Mouse (Mus musculus): Measurements from ENCODE around the gene Pald1. TPM values are rescaled to one million over a fixed set of nuclear protein-coding genes. Genes with fewer than 3 reads are reported as not detected.

The Pald1 gene
- polyA plus RNA-seq, 1 experiment from 2014 or later = 10.0 TPM

- ATAC-seq = no peak
- no peak overlapping the region for H3K4me2 ChIP-seq (ENCODE audit: low read length)
- no peak overlapping the region for H3K4me3 ChIP-seq (ENCODE audit: low read depth, low read length)
- H3K27ac ChIP-seq (ENCODE audit: low read depth, low read length) = no peak overlapping the region
- WGBS = 93% methylated on average over 5 of the region's 5 CpGs
- no peaks in the 10 kb centered on the region for H3K27me3 ChIP-seq (replicated peaks; ENCODE audit: control insufficient read depth, insufficient read depth, low read length)
- H3K36me3 ChIP-seq (ENCODE audit: control insufficient read depth, insufficient read depth, low read length) = no peaks in the 10 kb centered on the region
- no peak overlapping the region for H3K9ac ChIP-seq (ENCODE audit: low read length)
- H3K9me3 ChIP-seq (replicated peaks; ENCODE audit: control insufficient read depth, low read length) = no peaks in the 10 kb centered on the region
- no peak for DNase-seq (ENCODE audit: low spot score)
- H3K4me1 ChIP-seq (ENCODE audit: control insufficient read depth, insufficient read depth, low read length) = peaks cover 4% of the 10 kb centered on the region; the same call in 1 of the 2 replicates
Measured at GRCm38 (mm10) chr10:61341045-61341444, 42.3 kb downstream of the Pald1 start.

DNA sequence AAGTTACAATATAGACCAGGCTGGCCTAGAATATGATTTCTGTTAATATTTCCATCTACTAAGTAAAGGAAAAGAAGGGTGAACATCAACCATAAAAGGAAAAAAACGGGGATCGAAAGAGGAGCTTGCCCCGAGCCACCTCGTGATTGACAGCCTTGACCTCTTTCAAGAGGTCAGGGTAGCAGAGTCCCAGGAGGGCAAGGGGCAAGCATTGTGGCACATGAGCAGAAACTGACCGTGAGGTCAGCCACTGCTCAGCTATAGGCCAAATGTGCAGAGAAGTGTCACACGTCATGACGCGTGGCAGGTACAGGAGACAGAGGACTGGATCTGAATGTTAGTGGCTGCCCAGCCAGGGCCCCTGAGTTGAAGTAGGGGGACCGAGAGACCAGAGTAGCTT is 43.1 kb downstream of the Pald1 start:
- Histone ChIP-seq H3K36me3 (ENCODE audit: control insufficient read depth, insufficient read depth, low read length) (no peaks in the 10 kb centered on the region), H3K9ac (ENCODE audit: low read length) (no peak overlapping the region), H3K4me2 (ENCODE audit: low read length) (no peak overlapping the region), H3K9me3 (replicated peaks; ENCODE audit: control insufficient read depth, low read length) (no peaks in the 10 kb centered on the region), H3K4me1 (ENCODE audit: control insufficient read depth, insufficient read depth, low read length) (peaks cover 4% of the 10 kb centered on the region; the same call in 1 of the 2 replicates), H3K27me3 (replicated peaks; ENCODE audit: control insufficient read depth, insufficient read depth, low read length) (no peaks in the 10 kb centered on the region), H3K4me3 (ENCODE audit: low read depth, low read length) (no peak overlapping the region), H3K27ac (ENCODE audit: low read depth, low read length) (no peak overlapping the region)
- DNase-seq (ENCODE audit: low spot score) (no peak), ATAC-seq (no peak)
- WGBS = 83% methylated on average over 9 of the region's 9 CpGs

DNA sequence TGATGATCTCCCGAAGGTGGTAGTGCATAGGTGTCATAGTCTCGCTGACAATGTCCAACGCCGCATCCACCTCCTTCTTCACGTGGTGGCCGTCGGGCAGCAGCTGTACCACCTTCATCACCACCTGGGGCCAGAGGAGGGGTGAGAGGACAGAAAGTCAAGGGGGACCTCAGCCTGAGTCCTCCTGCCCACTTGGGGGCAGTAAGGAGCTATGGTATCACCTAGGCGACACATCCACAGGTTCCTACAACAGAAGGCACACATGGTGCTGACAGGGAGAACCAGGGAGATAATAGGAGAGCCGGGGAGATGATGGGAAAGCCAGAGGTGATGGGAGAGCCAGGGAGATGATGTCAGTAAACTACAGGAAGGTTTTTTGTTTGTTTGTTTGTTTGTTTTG is 44.1 kb downstream of the Pald1 start:
- Histone ChIP-seq H3K4me1 (ENCODE audit: control insufficient read depth, insufficient read depth, low read length) (no peaks in the 10 kb centered on the region), H3K36me3 (ENCODE audit: control insufficient read depth, insufficient read depth, low read length) (no peaks in the 10 kb centered on the region), H3K27ac (ENCODE audit: low read depth, low read length) (no peak overlapping the region), H3K4me2 (ENCODE audit: low read length) (no peak overlapping the region), H3K9me3 (replicated peaks; ENCODE audit: control insufficient read depth, low read length) (no peaks in the 10 kb centered on the region), H3K9ac (ENCODE audit: low read length) (no peak overlapping the region), H3K27me3 (replicated peaks; ENCODE audit: control insufficient read depth, insufficient read depth, low read length) (no peaks in the 10 kb centered on the region), H3K4me3 (ENCODE audit: low read depth, low read length) (no peak overlapping the region)
- ATAC-seq (no peak), DNase-seq (ENCODE audit: low spot score) (no peak)
- WGBS = 93% methylated on average over 9 of the region's 9 CpGs

- no peak overlapping the region for H3K27ac ChIP-seq (ENCODE audit: low read depth, low read length)
- H3K27me3 ChIP-seq (replicated peaks; ENCODE audit: control insufficient read depth, insufficient read depth, low read length) = no peaks in the 10 kb centered on the region
- H3K4me2 ChIP-seq (ENCODE audit: low read length) = no peak overlapping the region
- no peaks in the 10 kb centered on the region for H3K36me3 ChIP-seq (ENCODE audit: control insufficient read depth, insufficient read depth, low read length)
- 86% methylated on average over 11 of the region's 11 CpGs for whole genome bisulfite sequencing
- H3K4me1 ChIP-seq (ENCODE audit: control insufficient read depth, insufficient read depth, low read length) = no peaks in the 10 kb centered on the region
- DNase-seq (ENCODE audit: low spot score) (no peak), ATAC-seq (no peak)
- H3K4me3 ChIP-seq (ENCODE audit: low read depth, low read length) = no peak overlapping the region
- no peaks in the 10 kb centered on the region for H3K9me3 ChIP-seq (replicated peaks; ENCODE audit: control insufficient read depth, low read length)
- no peak overlapping the region for H3K9ac ChIP-seq (ENCODE audit: low read length)
Measured at GRCm38 (mm10) chr10:61337665-61338064, 45.7 kb downstream of the Pald1 start.

- Histone ChIP-seq H3K27ac (ENCODE audit: low read depth, low read length) (no peak overlapping the region), H3K36me3 (ENCODE audit: control insufficient read depth, insufficient read depth, low read length) (no peaks in the 10 kb centered on the region), H3K4me3 (ENCODE audit: low read depth, low read length) (no peak overlapping the region), H3K4me2 (ENCODE audit: low read length) (no peak overlapping the region), H3K9ac (ENCODE audit: low read length) (no peak overlapping the region), H3K4me1 (ENCODE audit: control insufficient read depth, insufficient read depth, low read length) (no peaks in the 10 kb centered on the region), H3K9me3 (replicated peaks; ENCODE audit: control insufficient read depth, low read length) (no peaks in the 10 kb centered on the region), H3K27me3 (replicated peaks; ENCODE audit: control insufficient read depth, insufficient read depth, low read length) (no peaks in the 10 kb centered on the region)
- 80% methylated on average over 5 of the region's 5 CpGs for WGBS
- ATAC-seq (no peak), DNase-seq (ENCODE audit: low spot score) (no peak)
Measured at GRCm38 (mm10) chr10:61336592-61336991, 46.7 kb downstream of the Pald1 start.

DNA sequence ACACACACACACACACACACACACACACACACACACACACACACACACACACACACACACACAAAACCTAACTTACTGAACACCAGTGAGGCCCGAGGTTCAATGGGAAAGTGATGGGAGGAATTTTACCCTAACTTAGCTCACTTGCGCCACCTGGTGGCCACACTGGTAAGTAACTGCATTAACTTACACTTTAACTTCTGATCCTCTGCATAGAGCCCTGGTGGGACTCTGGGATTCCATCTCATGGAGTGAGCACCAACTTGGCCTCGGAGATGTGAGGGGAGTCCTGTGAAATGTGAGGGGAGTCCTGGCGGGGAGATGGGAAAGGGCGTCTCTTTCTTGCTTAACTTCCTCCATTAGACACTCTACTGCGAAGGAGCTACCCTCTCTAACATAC is 47.2 kb downstream of the Pald1 start:
- DNase-seq (ENCODE audit: low spot score) = peak; percentile 93
- Histone ChIP-seq H3K9ac (ENCODE audit: low read length) (no peak overlapping the region), H3K27me3 (replicated peaks; ENCODE audit: control insufficient read depth, insufficient read depth, low read length) (no peaks in the 10 kb centered on the region), H3K9me3 (replicated peaks; ENCODE audit: control insufficient read depth, low read length) (no peaks in the 10 kb centered on the region), H3K4me2 (ENCODE audit: low read length) (no peak overlapping the region), H3K4me3 (ENCODE audit: low read depth, low read length) (no peak overlapping the region), H3K4me1 (ENCODE audit: control insufficient read depth, insufficient read depth, low read length) (no peaks in the 10 kb centered on the region), H3K27ac (ENCODE audit: low read depth, low read length) (no peak overlapping the region), H3K36me3 (ENCODE audit: control insufficient read depth, insufficient read depth, low read length) (no peaks in the 10 kb centered on the region)
- 22% methylated on average over 6 of the region's 6 CpGs for WGBS
- peak; percentile 47 for ATAC-seq

- 79% methylated on average over 7 of the region's 7 CpGs for WGBS
- H3K9me3 ChIP-seq (replicated peaks; ENCODE audit: control insufficient read depth, low read length) = no peaks in the 10 kb centered on the region
- H3K4me3 ChIP-seq (ENCODE audit: low read depth, low read length) = no peak overlapping the region
- no peaks in the 10 kb centered on the region for H3K4me1 ChIP-seq (ENCODE audit: control insufficient read depth, insufficient read depth, low read length)
- no peaks in the 10 kb centered on the region for H3K36me3 ChIP-seq (ENCODE audit: control insufficient read depth, insufficient read depth, low read length)
- no peak overlapping the region for H3K4me2 ChIP-seq (ENCODE audit: low read length)
- no peak overlapping the region for H3K27ac ChIP-seq (ENCODE audit: low read depth, low read length)
- no peak overlapping the region for H3K9ac ChIP-seq (ENCODE audit: low read length)
- no peak for DNase-seq (ENCODE audit: low spot score)
- no peak for ATAC-seq
- no peaks in the 10 kb centered on the region for H3K27me3 ChIP-seq (replicated peaks; ENCODE audit: control insufficient read depth, insufficient read depth, low read length)
Measured at GRCm38 (mm10) chr10:61334545-61334944, 48.8 kb downstream of the Pald1 start.

DNA sequence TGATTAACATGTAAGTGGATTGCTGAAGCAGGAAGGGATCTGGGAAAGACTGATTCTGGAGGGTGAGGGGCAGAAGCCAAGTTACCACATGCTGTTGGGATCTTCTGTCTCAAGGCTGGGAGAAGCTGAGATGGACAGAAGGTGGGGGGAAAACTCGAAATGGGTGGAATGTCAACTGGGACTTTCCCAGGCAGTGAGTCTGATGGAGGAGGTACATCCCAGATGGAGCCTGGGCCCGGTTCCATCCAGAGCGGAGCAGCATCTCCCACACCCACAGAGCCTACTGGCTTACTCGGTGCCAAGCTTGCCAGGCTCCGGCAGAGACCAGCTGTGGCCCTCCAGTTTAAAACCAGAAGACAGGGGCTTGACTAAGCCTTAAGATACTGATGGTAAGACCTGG is 52.3 kb downstream of the Pald1 start:
- Histone ChIP-seq H3K4me3 (ENCODE audit: low read depth, low read length) (no peak overlapping the region), H3K27ac (ENCODE audit: low read depth, low read length) (peak overlapping the region; percentile 44; the same call in 1 of the 2 replicates)

GRCm38 (mm10) chr10:61328927-61329326 is 54.4 kb downstream of the Pald1 start:
- H3K4me1 ChIP-seq (ENCODE audit: control insufficient read depth, insufficient read depth, low read length) = no peaks in the 10 kb centered on the region; the same call in 1 of the 2 replicates
- no peaks in the 10 kb centered on the region for H3K36me3 ChIP-seq (ENCODE audit: control insufficient read depth, insufficient read depth, low read length)
- no peak for ATAC-seq
- H3K4me3 ChIP-seq (ENCODE audit: low read depth, low read length) = no peak overlapping the region
- DNase-seq (ENCODE audit: low spot score) = no peak
- H3K9me3 ChIP-seq (replicated peaks; ENCODE audit: control insufficient read depth, low read length) = no peaks in the 10 kb centered on the region
- H3K4me2 ChIP-seq (ENCODE audit: low read length) = no peak overlapping the region
- no peaks in the 10 kb centered on the region for H3K27me3 ChIP-seq (replicated peaks; ENCODE audit: control insufficient read depth, insufficient read depth, low read length)
- H3K9ac ChIP-seq (ENCODE audit: low read length) = no peak overlapping the region
- WGBS = 59% methylated on average over 7 of the region's 7 CpGs
- no peak overlapping the region for H3K27ac ChIP-seq (ENCODE audit: low read depth, low read length)

More for the DNA sequence above, 52.3 kb downstream of the Pald1 start:
- no peak overlapping the region for H3K9ac ChIP-seq (ENCODE audit: low read length)
- DNase-seq (ENCODE audit: low spot score) (peak; percentile 74), ATAC-seq (peak; percentile 81; the same call in 1 of the 2 replicates)
- 81% methylated on average over 5 of the region's 5 CpGs for WGBS
- no peaks in the 10 kb centered on the region for H3K36me3 ChIP-seq (ENCODE audit: control insufficient read depth, insufficient read depth, low read length)
- no peaks in the 10 kb centered on the region; the same call in 1 of the 2 replicates for H3K4me1 ChIP-seq (ENCODE audit: control insufficient read depth, insufficient read depth, low read length)
- no peaks in the 10 kb centered on the region for H3K27me3 ChIP-seq (replicated peaks; ENCODE audit: control insufficient read depth, insufficient read depth, low read length)
- H3K4me2 ChIP-seq (ENCODE audit: low read length) = no peak overlapping the region
- no peaks in the 10 kb centered on the region for H3K9me3 ChIP-seq (replicated peaks; ENCODE audit: control insufficient read depth, low read length)

All from forebrain, embryonic 14.5 days (tissue).